Mouse (Mus musculus): ENCODE data around the gene Smim13. TPM values are rescaled to one million over a fixed set of nuclear protein-coding genes. Genes with fewer than 3 reads are reported as not detected.

Gene Smim13
- polyA plus RNA-seq, 1 experiment from 2014 or later: 20.3 TPM

- Histone ChIP-seq H3K4me2 (no peak overlapping the region), H3K9me3 (no peaks in the 10 kb centered on the region), H3K9ac (no peak overlapping the region), H3K27ac (no peak overlapping the region), H3K36me3 (replicated peaks) (no peaks in the 10 kb centered on the region), H3K4me1 (no peaks in the 10 kb centered on the region), H3K4me3 (replicated peaks) (no peak overlapping the region), H3K27me3 (no peaks in the 10 kb centered on the region)
- WGBS: 47% methylated on average over 7 of the region's 7 CpGs
- no peak for ATAC-seq (ENCODE audit: low FRiP score)
These were observed 18.3 kb downstream of the Smim13 start for GRCm38 (mm10) chr13:41267827-41268408.

GRCm38 (mm10) chr13:41273927-41274650, 24.4 kb downstream of the Smim13 start, which contains the start of gene Gm17364:
TSS of gene Gm17364 (minus strand) at chr13:41273977.
- H3K36me3 ChIP-seq (replicated peaks): 0 out of 2 replicates have a peak, but pooled peaks cover 7% of the 10 kb centered on the region
- H3K9me3 ChIP-seq: no peaks in the 10 kb centered on the region
- WGBS: 94% methylated on average over 10 of the region's 10 CpGs
- H3K4me3 ChIP-seq (replicated peaks): no peak within 1 kb of the TSS
- no peak within 1 kb of the TSS for H3K27ac ChIP-seq
- no peaks in the 10 kb centered on the region for H3K27me3 ChIP-seq
- H3K4me1 ChIP-seq: no peaks in the 10 kb centered on the region
- H3K4me2 ChIP-seq: no peak within 1 kb of the TSS
- ATAC-seq (ENCODE audit: low FRiP score): no peak
- no peak within 1 kb of the TSS for H3K9ac ChIP-seq

GRCm38 (mm10) chr13:41280696-41281095, 31.1 kb downstream of the Smim13 start:
- H3K27ac ChIP-seq: no peak overlapping the region
- no peaks in the 10 kb centered on the region for H3K4me1 ChIP-seq
- H3K36me3 ChIP-seq (replicated peaks): no peaks in the 10 kb centered on the region
- no peak for ATAC-seq (ENCODE audit: low FRiP score)
- H3K27me3 ChIP-seq: no peaks in the 10 kb centered on the region
- H3K9ac ChIP-seq: no peak overlapping the region
- H3K9me3 ChIP-seq: no peaks in the 10 kb centered on the region
- H3K4me3 ChIP-seq (replicated peaks): no peak overlapping the region
- H3K4me2 ChIP-seq: no peak overlapping the region
- WGBS: 83% methylated on average over 5 of the region's 5 CpGs

GRCm38 (mm10) chr13:41283256-41283655, 33.6 kb downstream of the Smim13 start:
- Histone ChIP-seq H3K9ac (no peak overlapping the region), H3K9me3 (no peaks in the 10 kb centered on the region), H3K36me3 (replicated peaks) (no peaks in the 10 kb centered on the region), H3K4me2 (no peak overlapping the region), H3K4me1 (no peaks in the 10 kb centered on the region), H3K4me3 (replicated peaks) (no peak overlapping the region), H3K27ac (no peak overlapping the region), H3K27me3 (no peaks in the 10 kb centered on the region)
- 0 out of 2 replicates have a peak, but pooled peaks have one; percentile 36 for ATAC-seq (ENCODE audit: low FRiP score)
- 28% methylated on average over 5 of the region's 5 CpGs for WGBS

- no peak for ATAC-seq (ENCODE audit: low FRiP score)
- Histone ChIP-seq H3K9ac (no peak overlapping the region), H3K36me3 (replicated peaks) (no peaks in the 10 kb centered on the region), H3K4me1 (no peaks in the 10 kb centered on the region), H3K27me3 (no peaks in the 10 kb centered on the region), H3K27ac (no peak overlapping the region), H3K4me3 (replicated peaks) (no peak overlapping the region), H3K9me3 (no peaks in the 10 kb centered on the region), H3K4me2 (no peak overlapping the region)
- 77% methylated on average over 4 of the region's 4 CpGs for WGBS
These were observed 35.8 kb downstream of the Smim13 start for GRCm38 (mm10) chr13:41285448-41285847.

- WGBS: 82% methylated on average over 3 of the region's 3 CpGs
- no peak for ATAC-seq (ENCODE audit: low FRiP score)
- no peaks in the 10 kb centered on the region for H3K27me3 ChIP-seq
These were observed 36.6 kb downstream of the Smim13 start for GRCm38 (mm10) chr13:41286285-41286684.

GRCm38 (mm10) chr13:41291466-41291974, 41.9 kb downstream of the Smim13 start:
- 77% methylated on average over 4 of the region's 4 CpGs for WGBS
- H3K4me1 ChIP-seq: no peaks in the 10 kb centered on the region
- no peak overlapping the region for H3K27ac ChIP-seq
- no peak for ATAC-seq (ENCODE audit: low FRiP score)
- no peaks in the 10 kb centered on the region for H3K27me3 ChIP-seq
- no peak overlapping the region for H3K4me3 ChIP-seq (replicated peaks)
- no peak overlapping the region for H3K4me2 ChIP-seq
- H3K9ac ChIP-seq: no peak overlapping the region
- no peaks in the 10 kb centered on the region for H3K9me3 ChIP-seq
- H3K36me3 ChIP-seq (replicated peaks): no peaks in the 10 kb centered on the region

More at GRCm38 (mm10) chr13:41286285-41286684, 36.6 kb downstream of the Smim13 start:
- no peak overlapping the region for H3K9ac ChIP-seq
- H3K4me2 ChIP-seq: no peak overlapping the region
- no peaks in the 10 kb centered on the region for H3K36me3 ChIP-seq (replicated peaks)
- H3K4me1 ChIP-seq: no peaks in the 10 kb centered on the region
- no peak overlapping the region for H3K27ac ChIP-seq
- no peak overlapping the region for H3K4me3 ChIP-seq (replicated peaks)
- no peaks in the 10 kb centered on the region for H3K9me3 ChIP-seq

GRCm38 (mm10) chr13:41293595-41293994, 44.0 kb downstream of the Smim13 start:
- Histone ChIP-seq H3K36me3 (replicated peaks) (no peaks in the 10 kb centered on the region), H3K9me3 (no peaks in the 10 kb centered on the region), H3K27me3 (no peaks in the 10 kb centered on the region), H3K27ac (no peak overlapping the region), H3K4me3 (replicated peaks) (no peak overlapping the region), H3K4me2 (no peak overlapping the region), H3K4me1 (no peaks in the 10 kb centered on the region; the same call in 1 of the 2 replicates), H3K9ac (no peak overlapping the region)
- 44% methylated on average over 5 of the region's 5 CpGs for WGBS
- ATAC-seq (ENCODE audit: low FRiP score): no peak

- Histone ChIP-seq H3K4me1 (peaks cover 7% of the 10 kb centered on the region), H3K27ac (no peak overlapping the region), H3K27me3 (no peaks in the 10 kb centered on the region), H3K4me3 (replicated peaks) (no peak overlapping the region), H3K9me3 (no peaks in the 10 kb centered on the region), H3K4me2 (no peak overlapping the region), H3K36me3 (replicated peaks) (no peaks in the 10 kb centered on the region), H3K9ac (no peak overlapping the region)
- 77% methylated on average over 6 of the region's 6 CpGs for WGBS
- ATAC-seq (ENCODE audit: low FRiP score): no peak
These were observed 46.2 kb downstream of the Smim13 start for GRCm38 (mm10) chr13:41295886-41296285.

- 72% methylated on average over 10 of the region's 10 CpGs for WGBS
- ATAC-seq (ENCODE audit: low FRiP score): no peak
- H3K4me2 ChIP-seq: no peak overlapping the region
These were observed 46.8 kb downstream of the Smim13 start for GRCm38 (mm10) chr13:41296396-41296795.

GRCm38 (mm10) chr13:41298533-41298932, 48.9 kb downstream of the Smim13 start:
- Histone ChIP-seq H3K27ac (no peak overlapping the region), H3K27me3 (peaks cover 3% of the 10 kb centered on the region; the same call in 1 of the 2 replicates), H3K4me1 (peaks cover 7% of the 10 kb centered on the region), H3K9me3 (no peaks in the 10 kb centered on the region), H3K4me2 (no peak overlapping the region), H3K9ac (no peak overlapping the region), H3K4me3 (replicated peaks) (no peak overlapping the region), H3K36me3 (replicated peaks) (no peaks in the 10 kb centered on the region)
- 59% methylated on average over 2 of the region's 2 CpGs for WGBS
- ATAC-seq (ENCODE audit: low FRiP score): no peak

More at GRCm38 (mm10) chr13:41296396-41296795, 46.8 kb downstream of the Smim13 start:
- peaks cover under 1% of the 10 kb centered on the region; the same call in 1 of the 2 replicates for H3K27me3 ChIP-seq
- H3K27ac ChIP-seq: no peak overlapping the region
- no peaks in the 10 kb centered on the region for H3K9me3 ChIP-seq
- no peak overlapping the region for H3K4me3 ChIP-seq (replicated peaks)
- H3K9ac ChIP-seq: no peak overlapping the region
- peaks cover 7% of the 10 kb centered on the region for H3K4me1 ChIP-seq
- H3K36me3 ChIP-seq (replicated peaks): no peaks in the 10 kb centered on the region

- no peak for ATAC-seq (ENCODE audit: low FRiP score)
- 50% methylated on average over 5 of the region's 5 CpGs for WGBS
- Histone ChIP-seq H3K36me3 (replicated peaks) (no peaks in the 10 kb centered on the region), H3K9ac (no peak overlapping the region), H3K27ac (no peak overlapping the region), H3K4me2 (no peak overlapping the region), H3K4me3 (replicated peaks) (no peak overlapping the region), H3K4me1 (peaks cover 7% of the 10 kb centered on the region), H3K9me3 (no peaks in the 10 kb centered on the region), H3K27me3 (peaks cover 3% of the 10 kb centered on the region; the same call in 1 of the 2 replicates)
These were observed 49.4 kb downstream of the Smim13 start for GRCm38 (mm10) chr13:41298996-41299395.

Measured in forebrain, embryonic 12.5 days (tissue).